Mouse (Mus musculus): Measurements from ENCODE around the gene Rgl1.

Rgl1 gene

GRCm38 (mm10) chr1:152585385-152585984 lies 180.7 kb downstream of the Rgl1 start:
- DNase-seq (ENCODE audit: low spot score in 2 of 2) = no peak

GRCm38 (mm10) chr1:152584933-152585332 lies 181.2 kb downstream of the Rgl1 start:
- no peak for DNase-seq (ENCODE audit: low spot score in 2 of 2)

DNA sequence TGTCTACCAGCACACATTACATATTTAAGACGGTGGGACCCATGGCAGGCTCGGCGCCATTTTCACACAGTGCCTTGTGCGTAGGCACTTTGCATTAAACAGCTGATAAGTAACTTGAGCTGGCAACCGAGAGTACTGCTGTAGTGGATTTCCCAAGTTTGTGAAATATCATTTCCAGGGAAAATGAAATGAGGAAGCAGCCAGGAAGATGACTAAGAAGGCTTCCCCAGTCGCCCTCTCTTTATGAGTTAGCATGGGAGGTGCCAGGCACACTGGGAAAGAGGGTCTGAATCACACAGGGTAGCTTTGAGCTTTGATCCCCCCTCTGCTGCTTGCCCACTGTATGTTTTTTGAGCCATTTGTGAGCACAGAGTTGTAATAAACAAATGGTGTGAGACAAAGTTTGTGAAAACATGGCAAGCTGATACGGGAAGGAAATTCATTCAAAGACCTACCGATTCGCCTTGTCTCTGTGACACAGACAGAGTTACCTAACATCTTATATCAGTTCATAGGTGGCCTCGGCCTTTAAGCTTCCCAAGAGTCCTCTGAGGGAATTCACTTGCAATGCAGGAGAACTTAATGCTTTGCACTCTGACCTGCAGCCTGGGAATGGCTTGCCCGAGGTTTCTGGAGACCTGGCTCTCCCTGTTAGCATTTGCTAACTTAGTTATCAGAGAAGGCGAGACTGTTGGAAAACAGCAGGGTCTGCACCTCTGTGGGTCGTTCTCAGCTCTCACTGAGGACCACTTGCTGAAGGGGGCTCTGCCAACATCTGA lies 184.8 kb downstream of the Rgl1 start:
- no peak for DNase-seq (ENCODE audit: low spot score in 2 of 2)

- no peak for DNase-seq (ENCODE audit: low spot score in 2 of 2)
Measured at GRCm38 (mm10) chr1:152578944-152579343, 187.2 kb downstream of the Rgl1 start.

DNA sequence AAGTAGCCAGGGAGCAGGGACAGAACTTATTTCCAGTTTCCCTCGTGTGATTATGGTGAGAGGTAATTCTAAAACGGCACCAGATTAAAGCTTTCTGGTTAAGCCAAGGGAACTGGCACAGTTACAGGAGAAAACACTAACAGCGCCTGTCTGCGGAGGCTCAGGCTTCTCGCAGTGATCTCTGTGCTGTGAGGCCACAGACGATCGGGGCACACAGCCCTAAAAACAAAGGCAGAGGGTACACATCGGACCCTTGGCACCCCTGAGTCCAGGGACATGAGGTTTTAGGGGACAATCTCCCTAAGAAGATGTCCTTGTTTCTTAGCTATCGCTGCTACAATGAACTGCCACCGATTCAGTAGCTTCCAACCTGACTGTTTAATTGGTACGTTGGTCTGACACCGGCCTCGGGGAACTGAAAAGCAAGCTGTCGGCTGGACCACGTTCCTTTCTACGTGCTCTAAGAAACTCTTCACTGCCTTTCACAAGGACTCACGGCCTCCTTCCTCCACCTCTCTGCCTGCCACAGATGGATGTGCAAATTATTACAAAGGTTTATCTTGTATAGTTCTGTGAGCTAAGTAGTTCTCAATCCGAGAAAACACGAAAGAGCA lies 187.9 kb downstream of the Rgl1 start:
- DNase-seq (ENCODE audit: low spot score in 2 of 2) = no peak

DNA sequence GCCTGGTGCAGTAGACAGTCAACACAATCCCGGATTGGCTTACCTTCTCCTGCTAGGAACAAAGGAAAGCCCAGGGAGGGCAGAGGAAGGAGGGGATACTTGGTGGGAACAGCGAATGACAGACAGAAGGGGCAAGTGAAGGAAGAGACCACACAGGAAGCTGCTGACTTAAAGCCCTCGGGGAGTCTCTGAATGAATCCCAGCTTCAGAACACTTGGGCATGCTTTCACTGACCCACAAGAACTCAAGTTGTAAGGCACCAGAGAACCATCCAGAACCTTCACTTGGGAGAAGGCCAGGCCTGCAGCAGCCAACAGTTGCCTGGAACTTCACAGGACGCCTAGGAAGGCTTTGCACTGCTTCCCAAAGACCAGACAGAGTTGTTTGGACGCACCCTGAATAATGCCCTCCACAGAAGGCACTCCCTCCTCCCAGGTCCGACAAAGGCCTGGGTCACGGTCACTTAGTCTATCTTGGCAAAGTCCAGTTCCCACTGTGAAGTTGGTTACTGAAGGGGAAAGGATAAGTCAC lies 189.5 kb downstream of the Rgl1 start:
- DNase-seq (ENCODE audit: low spot score in 2 of 2) = peak in 1 of 2 experiments; percentile 46

GRCm38 (mm10) chr1:152575096-152575495 lies 191.1 kb downstream of the Rgl1 start:
- no peak for DNase-seq (ENCODE audit: low spot score in 2 of 2)

DNA sequence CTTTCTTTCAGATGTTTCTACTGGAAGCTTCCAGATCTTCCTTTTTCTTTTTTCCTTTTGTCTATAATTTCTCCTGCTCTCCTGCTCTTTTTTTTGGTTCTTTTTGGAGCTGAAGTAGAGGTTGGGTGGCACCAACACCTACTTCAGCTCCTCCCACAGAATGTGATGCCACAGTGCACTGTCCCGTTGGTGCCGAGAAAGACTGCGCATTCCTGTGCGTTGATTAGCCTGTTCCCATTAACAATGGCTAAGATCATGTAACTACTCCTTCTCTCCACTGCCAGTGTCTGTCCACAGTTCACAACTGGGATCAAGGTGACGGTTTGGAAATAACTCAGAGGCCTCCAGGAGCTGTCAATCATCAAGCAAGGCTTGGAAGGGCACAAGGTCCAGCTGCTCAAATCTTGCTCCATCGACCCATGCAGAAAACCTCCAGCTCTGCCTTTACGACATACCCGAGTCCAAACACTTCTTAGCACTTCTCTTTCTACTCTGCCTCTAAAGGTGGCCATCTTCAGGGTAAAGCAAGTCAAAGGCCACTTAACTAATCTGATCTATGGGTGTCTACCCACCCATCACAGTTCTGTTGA lies 192.6 kb downstream of the Rgl1 start:
- DNase-seq (ENCODE audit: low spot score in 2 of 2) = no peak

DNA sequence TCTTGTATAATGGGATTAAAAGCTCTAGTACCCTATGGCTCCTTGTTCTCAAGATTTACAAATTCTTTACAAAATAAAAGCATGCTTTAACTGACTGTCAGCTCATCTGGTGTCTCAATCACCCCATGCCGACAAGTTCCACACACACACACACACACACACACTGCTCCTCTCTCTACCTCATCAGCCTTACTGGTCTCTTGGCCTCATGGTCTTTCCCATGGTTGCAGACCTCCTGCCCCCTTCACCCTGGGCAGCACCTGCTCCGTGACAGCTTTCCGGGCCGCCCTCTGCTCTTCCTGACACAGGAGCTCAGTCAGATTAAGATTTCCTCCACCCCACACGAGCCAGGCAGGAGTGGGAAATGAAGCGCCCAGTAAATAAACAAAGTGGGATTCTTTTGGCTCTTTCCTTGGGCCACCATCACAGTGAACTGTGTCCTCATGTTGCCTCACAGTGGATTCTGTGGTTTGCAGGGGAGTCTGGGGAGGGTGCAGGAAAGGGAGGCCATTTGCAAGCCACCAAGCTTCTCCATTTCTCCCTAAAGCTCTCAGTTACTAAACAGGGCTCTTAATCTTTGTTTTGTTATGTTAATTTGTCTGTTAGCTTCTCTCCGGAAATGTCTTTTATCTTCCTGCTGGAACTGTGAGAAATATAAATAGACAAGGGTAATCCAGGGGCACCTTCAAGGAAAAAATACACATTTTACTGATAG lies 193.2 kb downstream of the Rgl1 start:
- no peak for DNase-seq (ENCODE audit: low spot score in 2 of 2)

GRCm38 (mm10) chr1:152571340-152571739 lies 194.8 kb downstream of the Rgl1 start:
- no peak for DNase-seq (ENCODE audit: low spot score in 2 of 2)

DNA sequence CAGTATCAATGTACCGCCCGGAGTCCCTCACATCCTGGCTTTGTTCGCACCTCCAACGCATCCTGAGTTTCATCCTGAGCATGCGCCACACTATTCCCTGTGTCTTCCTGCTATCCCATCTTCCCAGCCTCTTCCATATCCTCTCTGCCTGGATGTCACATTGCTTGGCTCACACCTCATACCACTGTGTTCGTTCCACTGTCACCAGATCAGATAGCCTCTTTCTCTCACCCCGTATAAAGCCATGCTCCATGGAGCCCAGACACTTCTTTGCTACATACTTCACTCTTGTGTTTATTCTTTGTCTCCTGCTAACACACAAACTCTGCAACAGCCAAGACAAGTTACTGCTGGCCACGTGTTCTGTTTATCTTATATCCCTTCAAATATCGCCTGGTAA lies 195.5 kb downstream of the Rgl1 start:
- no peak for DNase-seq (ENCODE audit: low spot score in 2 of 2)

DNA sequence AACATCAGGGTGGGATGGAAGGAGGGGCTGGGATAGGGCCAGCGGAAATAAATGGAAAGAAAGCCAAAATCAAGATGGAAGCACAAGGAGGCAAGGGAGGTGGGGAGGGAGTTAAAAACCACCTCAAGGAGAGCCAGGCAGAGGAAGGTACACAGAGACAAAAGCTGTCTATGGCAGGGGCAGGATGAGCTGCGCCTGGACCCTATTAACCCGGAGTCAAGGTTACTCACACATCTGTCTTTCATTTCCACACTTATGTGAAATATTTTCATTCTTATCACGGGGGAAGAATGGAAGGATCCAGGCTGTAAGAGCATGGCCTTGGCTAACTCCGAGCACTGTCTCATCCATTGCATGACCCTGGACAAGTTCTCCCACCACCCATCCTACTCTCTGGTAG lies 202.9 kb downstream of the Rgl1 start:
- DNase-seq (ENCODE audit: low spot score in 2 of 2) = no peak

DNA sequence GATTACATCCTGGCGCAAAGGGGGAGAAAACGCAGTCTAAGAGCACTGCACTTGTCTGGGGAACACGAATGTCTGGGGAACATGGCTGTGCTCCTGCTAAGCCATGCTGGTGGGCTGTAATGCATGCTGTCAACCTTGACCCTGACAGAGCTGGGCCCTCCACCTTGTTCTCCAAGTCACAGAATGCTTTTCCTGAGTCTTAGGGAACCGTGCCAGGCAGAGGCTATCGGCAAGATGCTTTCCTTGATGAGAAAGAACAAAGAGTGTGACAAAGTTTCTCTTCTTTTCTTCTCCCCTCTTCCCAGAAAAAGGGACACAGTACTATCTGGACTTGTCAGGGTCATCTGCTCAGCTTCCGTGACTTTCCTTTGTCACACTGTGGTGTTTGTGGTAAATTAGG lies 203.3 kb downstream of the Rgl1 start:
- DNase-seq (ENCODE audit: low spot score in 2 of 2) = no peak

- peak; percentile 85 for DNase-seq (ENCODE audit: low spot score in 2 of 2)
Measured at GRCm38 (mm10) chr1:152560477-152560876, 205.7 kb downstream of the Rgl1 start.

GRCm38 (mm10) chr1:152556576-152557281 lies 209.4 kb downstream of the Rgl1 start:
- DNase-seq (ENCODE audit: low spot score in 2 of 2) = peak; percentile 36 to 48

DNA sequence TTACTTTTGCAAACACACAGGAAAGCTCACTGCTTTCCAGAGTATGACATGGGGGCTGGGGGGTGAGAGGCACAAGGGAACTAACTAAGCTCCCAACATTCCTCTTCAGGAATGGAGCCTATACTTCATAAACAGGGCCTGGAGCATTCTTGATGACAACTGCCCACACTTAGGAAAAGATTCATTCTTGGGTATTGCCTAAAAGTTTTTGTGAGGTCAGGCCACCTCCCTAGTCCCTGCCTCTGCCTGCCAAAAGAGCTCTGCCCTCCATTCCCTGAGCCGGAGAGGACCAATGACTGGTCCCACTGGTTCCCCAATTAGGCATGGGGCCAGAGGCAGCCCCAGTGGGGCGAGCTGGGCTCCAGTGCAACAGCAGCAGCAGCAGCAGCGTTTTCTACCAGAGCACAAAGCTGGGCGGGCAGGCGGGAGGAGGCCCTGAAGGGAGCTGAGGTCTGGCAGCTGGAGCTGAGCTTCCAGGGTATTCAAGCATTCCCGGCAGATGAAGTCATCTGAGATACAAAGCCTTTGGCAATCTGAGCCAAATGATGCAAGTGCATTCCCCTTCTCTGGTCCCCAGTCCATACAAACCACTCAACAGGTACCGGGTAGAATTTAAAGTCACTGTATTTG lies 210.1 kb downstream of the Rgl1 start:
- DNase-seq (ENCODE audit: low spot score in 2 of 2) = peak; percentile 79 to 80

DNA sequence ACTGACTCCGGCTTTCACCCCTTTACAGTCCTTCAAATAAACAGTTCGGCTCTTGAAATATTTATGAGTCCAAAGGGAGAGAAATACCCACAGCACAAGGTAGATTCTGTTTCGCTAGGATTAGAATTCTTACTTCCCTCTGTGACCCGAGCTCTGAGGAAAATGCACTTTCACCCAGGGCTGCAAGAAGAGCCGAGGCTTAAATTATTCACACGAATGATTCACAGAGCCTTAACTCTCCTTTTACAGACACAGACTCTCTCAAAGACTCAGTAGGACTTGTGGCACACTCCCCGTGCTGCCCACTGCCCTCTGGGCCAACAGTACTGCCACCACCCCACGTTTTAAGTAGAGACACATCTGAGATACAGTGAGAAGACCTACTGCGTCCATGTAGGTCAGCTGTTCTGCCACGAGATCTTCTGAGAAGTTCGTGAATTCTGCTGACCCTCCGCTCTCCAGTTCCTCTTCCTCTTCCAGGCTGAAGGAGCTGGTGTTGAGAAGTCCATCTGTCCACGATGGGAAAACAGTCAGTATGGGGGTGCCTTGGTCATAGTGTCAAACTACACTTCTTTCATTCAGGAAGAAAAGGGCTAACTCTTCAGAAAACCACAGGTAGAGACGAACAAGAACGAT lies 212.1 kb downstream of the Rgl1 start:
- DNase-seq (ENCODE audit: low spot score in 2 of 2) = no peak

DNA sequence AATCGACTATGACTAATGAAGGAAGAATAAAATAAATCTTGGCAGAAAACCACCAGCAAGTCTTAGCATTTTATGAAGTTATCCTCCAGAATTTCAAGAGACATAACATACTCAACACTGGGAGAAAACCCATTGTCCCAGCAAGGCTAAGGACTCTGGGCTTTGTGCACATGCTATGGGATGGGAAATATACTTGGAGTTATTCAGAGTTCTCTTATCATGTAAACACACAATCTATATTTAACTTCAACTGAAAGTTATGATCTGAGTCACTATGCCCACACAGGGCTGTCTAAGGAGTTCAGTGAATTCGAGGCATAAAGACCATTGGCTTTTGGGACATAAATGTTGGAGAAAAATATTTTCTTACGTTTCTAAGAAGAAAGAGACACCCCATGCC lies 215.2 kb downstream of the Rgl1 start:
- DNase-seq (ENCODE audit: low spot score in 2 of 2) = no peak

- DNase-seq (ENCODE audit: low spot score in 2 of 2) = no peak
Measured at GRCm38 (mm10) chr1:152550544-152550943, 215.6 kb downstream of the Rgl1 start.

- no peak for DNase-seq (ENCODE audit: low spot score in 2 of 2)
Measured at GRCm38 (mm10) chr1:152549061-152549738, 217.0 kb downstream of the Rgl1 start.
